Mouse (Mus musculus): ENCODE measurements around the gene Gpkow. TPM values are rescaled to one million over a fixed set of nuclear protein-coding genes. Genes with fewer than 3 reads are reported as not detected.
"Not testable (repeated sequence)": the region's sequence is repeated elsewhere in the genome, so short reads cannot be mapped to it uniquely, and the experiment has no call there.

Gpkow gene
- total RNA-seq, 2 experiments from 2014 or later = 9.0 to 13.4 TPM

DNA sequence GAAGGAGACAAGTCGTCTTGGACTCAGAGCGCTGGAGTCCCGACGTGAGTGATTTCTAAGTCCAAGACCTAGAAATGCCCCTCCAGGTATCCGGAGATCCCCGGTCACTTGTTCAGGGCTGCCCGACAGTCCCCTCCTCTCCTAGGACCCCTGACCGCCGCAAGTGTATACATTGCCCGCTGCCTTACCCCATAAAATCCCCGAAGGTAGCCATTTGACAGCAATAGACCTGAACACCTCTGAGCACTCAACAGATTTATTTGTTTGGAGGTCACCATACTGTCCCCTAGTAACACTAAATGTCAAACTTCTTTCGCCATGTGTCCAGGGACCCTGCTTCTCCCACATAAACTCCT lies 16.9 kb upstream of the Gpkow start:
- 0 out of 2 replicates have a peak, but pooled peaks have one; percentile 28 for ATAC-seq (replicated peaks; ENCODE audit: low FRiP score, poor library complexity, severe bottlenecking)

DNA sequence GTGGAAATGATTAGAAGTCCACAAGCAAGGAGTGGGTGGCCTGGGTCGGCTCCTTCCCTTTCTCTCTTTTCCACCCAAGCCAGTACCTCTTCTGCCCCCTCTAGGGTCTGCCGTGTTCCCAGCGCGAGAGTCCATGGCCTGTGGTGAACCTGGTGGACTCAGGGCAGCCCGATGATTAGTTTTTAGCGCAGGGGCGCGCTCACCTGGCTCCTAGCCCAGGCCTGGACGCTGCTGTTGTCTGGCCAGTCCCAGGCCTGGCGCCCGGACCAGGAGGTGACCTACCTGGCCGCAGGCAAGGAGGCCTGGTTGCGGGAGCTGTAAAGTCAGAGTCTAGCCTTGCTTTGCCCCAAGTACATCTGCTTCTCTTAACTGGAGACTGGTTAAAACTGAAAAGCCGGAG lies 16.1 kb upstream of the Gpkow start, which contains the start of gene Magix:
TSS of gene Magix (minus strand) at position 388 of the 400 bp plus-strand sequence.
- no peak for ATAC-seq (replicated peaks; ENCODE audit: low FRiP score, poor library complexity, severe bottlenecking)

GRCm38 (mm10) chrX:7688321-7688720 lies 8.6 kb upstream of the Gpkow start:
- no peak for ATAC-seq (replicated peaks; ENCODE audit: low FRiP score, poor library complexity, severe bottlenecking)

GRCm38 (mm10) chrX:7690486-7690885 lies 6.4 kb upstream of the Gpkow start:
- ATAC-seq (replicated peaks; ENCODE audit: low FRiP score, poor library complexity, severe bottlenecking) = no peak

- no peak for ATAC-seq (replicated peaks; ENCODE audit: low FRiP score, poor library complexity, severe bottlenecking)
Measured at GRCm38 (mm10) chrX:7692862-7693261, 4.1 kb upstream of the Gpkow start.

DNA sequence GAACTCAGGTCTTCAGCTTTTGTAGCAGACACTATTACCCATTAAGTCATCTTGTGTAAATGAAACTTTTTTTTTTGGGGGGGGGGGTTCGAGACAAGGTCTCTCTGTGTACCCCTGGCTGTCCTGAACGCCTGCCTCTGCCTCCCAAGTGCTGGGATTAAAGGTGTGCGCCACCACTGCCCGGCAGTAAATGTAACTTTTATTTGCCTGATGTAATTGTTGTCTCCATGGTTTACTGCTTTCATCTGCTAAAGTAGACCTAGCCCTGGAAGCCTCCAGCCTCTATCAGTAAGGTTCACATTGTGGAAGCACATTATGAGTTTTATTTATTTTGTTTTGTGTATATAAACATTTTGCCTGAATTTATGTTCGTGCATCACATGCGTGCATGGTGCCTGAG lies 411 bp upstream of the Gpkow start:
- ATAC-seq (replicated peaks; ENCODE audit: low FRiP score, poor library complexity, severe bottlenecking) = peak; percentile 17; the same call in 1 of the 2 replicates

DNA sequence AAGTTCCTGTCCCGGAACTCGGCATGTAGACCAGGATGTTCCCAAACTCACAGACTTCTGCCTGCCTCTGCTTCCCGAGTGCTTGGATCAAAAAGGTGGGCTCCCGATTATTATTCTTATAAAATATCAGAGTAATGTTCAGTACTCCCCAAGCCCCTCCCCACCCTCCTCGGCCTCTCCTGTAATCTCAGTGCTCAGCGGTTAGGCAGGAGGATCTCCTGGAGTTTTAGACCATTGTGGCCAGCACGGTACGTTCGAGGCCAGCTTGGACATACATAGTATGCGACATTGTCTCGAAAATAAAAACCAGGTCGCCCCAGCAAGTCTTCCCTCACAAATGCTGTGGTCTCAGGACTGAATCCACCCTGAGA lies 16.8 kb downstream of the Gpkow start:
- peak; percentile 36 for ATAC-seq (replicated peaks; ENCODE audit: low FRiP score, poor library complexity, severe bottlenecking)

DNA sequence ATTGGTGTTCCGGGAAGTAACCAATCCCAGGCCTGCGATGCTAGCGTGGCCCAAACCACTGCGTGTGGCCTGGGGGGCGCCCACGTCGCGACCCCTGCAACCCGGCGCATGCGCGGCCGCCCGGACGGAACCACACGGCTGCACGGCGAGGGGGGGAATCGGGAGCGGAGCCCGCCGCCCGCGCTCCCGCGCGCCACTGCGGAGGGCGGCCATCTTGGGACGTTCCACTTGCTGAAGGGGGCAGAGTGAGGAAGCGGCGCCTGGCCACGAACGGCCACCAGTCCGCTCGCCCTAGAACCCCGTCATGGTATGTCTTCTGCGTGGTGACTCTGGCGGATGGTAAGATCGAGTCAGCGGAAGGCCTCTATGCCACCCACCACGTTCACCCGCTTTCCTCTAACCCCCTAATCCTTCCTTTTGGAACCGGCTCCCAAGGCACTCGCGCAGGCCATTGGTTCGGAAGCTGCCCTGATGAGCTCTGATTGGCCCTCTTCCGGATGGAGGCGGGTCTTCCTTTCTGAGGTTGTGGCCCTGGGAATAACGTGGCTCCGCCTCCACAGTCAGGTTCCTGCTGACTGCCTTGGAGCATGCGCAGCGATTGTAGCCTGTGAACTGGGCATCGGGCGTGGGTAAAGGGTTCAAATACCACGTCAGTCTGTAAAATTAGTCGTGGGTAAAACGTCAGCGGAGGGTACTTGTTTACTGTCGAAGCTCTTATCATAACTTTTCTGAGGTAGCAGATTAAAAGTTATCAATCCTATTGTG lies 17.4 kb downstream of the Gpkow start, which contains the start of gene Wdr45:
TSS of gene Wdr45 (plus strand) at position 199 of the 765 bp plus-strand sequence.
- peak; percentile 98 for ATAC-seq (replicated peaks; ENCODE audit: low FRiP score, poor library complexity, severe bottlenecking)

DNA sequence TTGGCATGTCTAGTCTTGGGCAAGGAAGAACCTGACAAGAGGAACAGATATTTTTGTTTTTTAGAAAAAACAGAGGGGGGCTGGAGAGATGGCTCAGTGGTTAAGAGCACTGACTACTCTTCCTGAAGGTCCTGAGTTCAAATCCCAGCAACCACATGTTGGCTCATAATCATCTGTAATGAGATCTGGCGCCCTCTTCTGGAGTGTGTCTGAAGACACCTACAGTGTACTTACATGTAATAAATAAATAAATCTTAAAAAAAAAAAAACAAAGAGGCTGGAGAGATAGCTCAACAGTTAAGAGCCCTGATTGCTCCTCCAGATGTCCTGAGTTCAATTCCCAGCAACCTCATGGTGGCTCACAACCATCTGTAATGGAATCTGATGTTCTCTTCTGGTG lies 19.1 kb downstream of the Gpkow start:
- not testable (repeated sequence) for ATAC-seq (replicated peaks; ENCODE audit: low FRiP score, poor library complexity, severe bottlenecking)

DNA sequence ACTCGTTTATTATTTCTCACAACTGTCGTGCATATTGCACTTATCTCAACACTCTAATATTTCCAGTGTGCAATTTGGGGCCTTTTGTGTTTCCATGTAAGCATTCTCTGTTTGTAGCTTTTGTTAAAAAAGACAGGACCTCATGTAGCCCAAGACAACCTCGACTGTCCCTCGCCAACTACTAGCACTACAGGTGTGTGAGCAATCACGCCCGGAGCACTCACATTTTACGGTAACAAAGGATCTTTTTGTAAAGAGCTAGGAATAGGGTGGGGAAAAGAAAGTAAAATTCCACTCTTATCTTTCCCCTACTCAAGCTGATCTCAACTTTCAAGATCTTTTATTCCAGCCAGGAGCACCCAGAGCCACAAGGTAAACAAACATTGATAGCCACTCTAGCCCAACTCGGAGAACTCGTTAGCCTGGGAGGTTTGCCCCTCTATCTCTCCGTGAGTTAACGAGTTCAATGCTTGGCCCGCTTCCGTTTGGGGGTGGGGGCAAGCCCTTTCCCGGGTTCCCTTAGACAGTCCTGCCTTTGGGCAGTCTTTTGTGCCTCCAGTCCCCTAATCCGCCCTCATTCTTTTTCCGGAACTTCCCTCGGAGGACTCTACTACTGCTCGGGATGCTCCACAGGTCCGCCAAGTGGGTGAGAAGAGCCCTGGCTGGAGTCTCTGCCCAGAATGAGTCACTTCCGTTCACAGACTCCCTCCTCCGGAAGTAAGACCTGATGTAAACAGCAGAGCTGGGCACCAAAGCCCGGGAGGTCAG lies 24.8 kb downstream of the Gpkow start, which contains the start of gene Gm45208:
TSS of gene Gm45208 (plus strand) at position 732 of the 768 bp plus-strand sequence.
- peak; percentile 96 for ATAC-seq (replicated peaks; ENCODE audit: low FRiP score, poor library complexity, severe bottlenecking)

DNA sequence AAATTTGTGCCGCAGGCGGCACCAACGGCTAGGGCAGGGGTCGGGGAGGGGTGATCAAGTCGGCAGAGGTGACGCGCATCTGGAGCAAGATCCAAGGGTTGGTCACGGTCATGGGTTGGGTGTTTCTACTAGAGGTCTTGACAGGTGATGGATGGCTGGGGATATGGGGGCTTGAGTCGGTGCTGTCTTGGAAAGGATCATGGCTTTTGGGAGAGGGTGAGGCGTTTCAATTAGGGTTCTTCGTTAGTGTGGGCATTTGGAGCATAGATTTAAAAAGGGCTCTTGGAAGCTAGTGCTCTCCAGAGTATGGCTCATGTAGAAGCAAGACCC lies 25.3 kb downstream of the Gpkow start:
- no peak for ATAC-seq (replicated peaks; ENCODE audit: low FRiP score, poor library complexity, severe bottlenecking)

DNA sequence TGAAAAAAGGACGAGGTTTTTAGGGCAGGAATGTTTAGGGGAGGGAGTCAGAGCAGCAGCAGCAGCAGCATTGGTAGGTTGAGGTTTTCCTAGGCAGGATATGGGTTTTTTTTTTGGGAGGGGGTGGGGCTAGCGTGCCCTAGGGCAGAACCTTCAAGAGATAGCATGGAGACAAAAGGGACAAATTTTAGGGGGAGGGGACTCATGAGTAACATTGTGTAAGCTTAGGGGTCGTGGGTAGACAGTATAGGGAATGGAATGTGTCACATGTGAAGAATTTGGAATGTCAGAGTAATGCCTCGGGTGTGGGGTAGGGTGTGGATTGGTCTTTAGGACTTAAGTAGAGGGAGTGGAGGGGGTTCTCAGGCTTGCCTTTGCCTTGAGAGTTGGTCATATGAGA lies 25.8 kb downstream of the Gpkow start:
- no peak for ATAC-seq (replicated peaks; ENCODE audit: low FRiP score, poor library complexity, severe bottlenecking)

DNA sequence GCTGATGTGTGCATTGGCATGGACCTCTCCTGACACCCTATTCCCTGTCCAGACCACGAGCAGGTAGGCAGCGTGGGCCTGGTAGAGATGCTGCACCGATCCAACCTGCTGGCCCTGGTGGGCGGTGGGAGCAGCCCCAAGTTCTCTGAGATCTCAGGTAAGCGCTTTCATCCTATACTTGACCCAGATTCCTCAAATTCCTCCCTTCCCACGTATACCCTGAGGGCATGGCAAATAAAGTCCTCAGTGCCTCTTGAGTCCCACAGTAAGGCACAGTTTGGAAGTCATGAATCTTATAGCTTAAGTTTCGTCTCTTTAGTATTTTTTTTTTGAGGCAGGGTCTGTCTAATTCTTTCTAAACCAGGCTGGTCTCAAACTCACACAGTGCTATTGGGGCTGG lies 27.2 kb downstream of the Gpkow start:
- no peak for ATAC-seq (replicated peaks; ENCODE audit: low FRiP score, poor library complexity, severe bottlenecking)

DNA sequence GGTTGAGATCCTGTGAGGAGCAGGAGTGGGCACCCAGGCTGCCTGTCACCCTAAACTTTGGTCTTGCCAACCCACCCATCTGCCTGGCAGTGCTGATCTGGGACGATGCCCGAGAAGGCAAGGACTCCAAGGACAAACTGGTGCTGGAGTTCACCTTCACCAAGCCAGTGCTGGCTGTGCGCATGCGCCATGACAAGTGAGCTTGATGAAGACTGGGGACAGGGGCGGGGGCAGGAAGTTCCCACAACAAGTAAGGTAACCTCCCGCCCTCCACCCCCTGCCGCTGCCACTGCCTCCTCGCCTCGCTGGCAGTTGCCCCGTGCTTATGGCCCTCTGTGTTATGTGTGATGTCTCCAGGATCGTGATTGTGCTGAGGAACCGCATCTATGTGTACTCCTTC lies 28.9 kb downstream of the Gpkow start:
- ATAC-seq (replicated peaks; ENCODE audit: low FRiP score, poor library complexity, severe bottlenecking) = no peak

DNA sequence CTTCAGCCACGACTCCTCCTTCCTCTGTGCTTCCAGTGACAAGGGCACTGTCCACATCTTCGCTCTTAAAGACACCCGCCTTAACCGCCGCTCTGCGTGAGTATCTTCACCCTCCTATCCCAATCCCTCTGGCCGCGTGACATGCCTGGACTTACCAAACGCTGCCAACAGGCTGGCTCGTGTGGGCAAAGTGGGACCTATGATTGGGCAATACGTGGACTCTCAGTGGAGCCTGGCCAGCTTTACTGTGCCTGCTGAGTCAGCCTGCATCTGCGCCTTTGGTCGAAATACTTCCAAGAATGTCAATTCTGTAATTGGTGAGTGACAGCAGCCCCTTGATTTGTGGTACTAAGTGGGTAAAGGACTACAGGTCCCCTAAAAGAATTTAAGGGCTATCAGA lies 30.2 kb downstream of the Gpkow start:
- no peak for ATAC-seq (replicated peaks; ENCODE audit: low FRiP score, poor library complexity, severe bottlenecking)

- peak; percentile 93 for ATAC-seq (replicated peaks; ENCODE audit: low FRiP score, poor library complexity, severe bottlenecking)
Measured at GRCm38 (mm10) chrX:7728215-7728921, 31.4 kb downstream of the Gpkow start, which contains the start of gene Praf2. Praf2 (plus strand) TSS chrX:7728439.

DNA sequence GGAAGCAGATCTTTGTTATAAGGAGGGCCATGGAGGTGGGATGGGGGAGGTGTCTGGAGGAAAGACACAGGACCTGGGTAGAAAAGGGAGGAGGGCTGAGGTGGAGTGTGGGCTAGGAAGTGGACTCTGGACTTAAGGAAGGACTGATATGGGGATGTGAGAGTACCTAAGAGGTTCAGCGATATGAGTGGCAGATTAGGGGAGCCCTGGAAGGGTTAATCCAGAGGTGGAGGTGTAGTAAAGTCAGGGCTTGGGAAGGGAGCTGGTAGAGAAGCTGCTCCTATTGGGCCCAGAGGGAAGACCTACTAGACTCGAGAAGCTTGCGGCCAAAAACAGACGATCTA lies 32.0 kb downstream of the Gpkow start:
- no peak for ATAC-seq (replicated peaks; ENCODE audit: low FRiP score, poor library complexity, severe bottlenecking)

- ATAC-seq (replicated peaks; ENCODE audit: low FRiP score, poor library complexity, severe bottlenecking) = peak; percentile 94
Measured at GRCm38 (mm10) chrX:7733571-7734156, 36.7 kb downstream of the Gpkow start.

DNA sequence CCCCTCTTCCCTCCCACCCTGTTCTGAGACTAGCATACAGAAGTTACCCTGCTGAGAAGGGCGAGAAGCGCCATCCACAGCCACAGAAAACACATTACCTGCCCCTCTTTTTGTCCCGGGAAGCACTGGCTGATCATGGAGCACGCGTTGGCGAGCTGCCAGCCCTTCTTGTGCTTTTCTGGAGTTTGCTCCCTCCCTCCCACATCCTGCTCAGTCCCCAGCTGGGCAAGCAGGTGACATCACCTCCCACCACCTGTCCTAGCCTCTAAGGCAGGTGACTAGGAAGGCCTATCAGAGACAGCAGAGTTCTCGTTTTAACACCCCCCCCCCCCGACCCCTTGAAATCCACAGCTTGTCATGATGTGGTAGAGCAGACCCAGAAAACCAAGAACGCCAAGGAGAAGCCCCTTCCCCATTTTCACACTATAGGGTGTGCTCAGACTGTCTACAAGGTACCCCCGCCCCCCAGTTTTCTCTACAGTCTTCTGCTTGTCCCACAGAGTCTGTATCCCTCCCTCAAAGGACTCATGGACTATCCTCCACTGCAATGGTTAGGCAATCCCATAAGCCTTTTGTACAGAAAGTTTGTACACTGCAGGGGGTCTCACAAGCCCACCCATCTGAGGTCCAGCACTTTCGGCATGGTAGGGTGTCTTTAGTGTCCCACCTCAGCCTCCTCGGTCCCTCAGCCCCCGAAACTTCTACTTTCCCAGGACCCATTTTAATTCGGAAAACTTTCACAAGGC lies 42.6 kb downstream of the Gpkow start:
- no peak for ATAC-seq (replicated peaks; ENCODE audit: low FRiP score, poor library complexity, severe bottlenecking)
